Mouse (Mus musculus): ENCODE measurements around the gene Brsk1. TPM values are rescaled to one million over a fixed set of nuclear protein-coding genes. Genes with fewer than 3 reads are reported as not detected.

Brsk1 gene
- polyA plus RNA-seq, 1 experiment from 2014 or later: 0.31 TPM

DNA sequence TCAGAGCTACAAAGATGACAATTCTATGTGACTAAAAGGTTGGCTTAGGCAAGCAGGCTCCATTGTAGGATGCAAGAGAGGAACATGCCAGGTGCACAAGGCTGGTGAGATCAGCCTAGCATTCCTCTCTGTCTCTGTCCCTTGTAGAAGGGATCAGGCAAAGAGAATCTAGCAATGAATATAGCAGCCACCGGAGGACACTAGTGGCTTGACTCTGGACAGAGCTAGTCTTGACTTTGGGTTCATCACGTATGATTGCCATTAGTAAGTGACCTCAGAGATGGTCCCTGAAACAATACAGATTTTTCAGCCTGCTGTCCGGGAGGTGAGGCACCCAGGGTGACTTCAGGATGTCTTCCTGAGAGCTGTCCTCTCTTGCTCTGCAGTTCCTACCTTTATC, 22.2 kb downstream of the Brsk1 start:
- WGBS: 84% methylated on average over 3 of the region's 3 CpGs
- Histone ChIP-seq H3K27ac (ENCODE audit: low read length) (no peak overlapping the region), H3K9me3 (ENCODE audit: low read length) (no peaks in the 10 kb centered on the region), H3K4me2 (replicated peaks; ENCODE audit: low read depth, low read length) (no peak overlapping the region), H3K36me3 (ENCODE audit: insufficient read depth, low read length) (no peaks in the 10 kb centered on the region), H3K4me3 (ENCODE audit: low read depth, low read length) (no peak overlapping the region), H3K27me3 (replicated peaks; ENCODE audit: insufficient read depth, low read length) (no peaks in the 10 kb centered on the region), H3K4me1 (ENCODE audit: insufficient read depth, low read depth, low read length) (no peaks in the 10 kb centered on the region), H3K9ac (replicated peaks; ENCODE audit: low read depth) (no peak overlapping the region)
- peak; percentile 29 for DNase-seq (ENCODE audit: low spot score)
- TF ChIP-seq CTCF (IDR thresholded peaks at IDR 0.05) (peak; percentile 56), EP300 (IDR thresholded peaks at IDR 0.05) (no peak)
- no peak for ATAC-seq

DNA sequence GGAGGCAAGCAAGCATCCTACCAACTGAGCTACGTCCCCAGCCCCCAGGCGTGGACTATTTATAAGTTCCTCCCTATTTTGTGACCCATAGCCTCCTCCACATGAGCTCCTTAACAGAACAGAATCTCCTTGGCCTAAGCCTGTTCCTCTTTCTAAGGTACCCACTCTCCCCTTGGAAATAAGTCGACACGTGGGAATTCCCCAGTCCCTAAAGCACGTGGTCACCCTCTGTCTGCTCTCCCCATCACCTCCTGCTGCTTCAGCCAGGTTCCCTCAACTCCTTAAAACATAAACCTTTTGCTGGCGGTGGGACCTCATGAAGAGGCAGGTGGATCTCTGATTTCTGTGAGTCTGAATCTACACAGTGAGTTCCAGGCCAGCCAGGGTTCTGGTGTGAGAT, 26.6 kb downstream of the Brsk1 start:
- 67% methylated on average over 6 of the region's 6 CpGs for WGBS
- TF ChIP-seq CTCF (IDR thresholded peaks at IDR 0.05): no peak
- TF ChIP-seq EP300 (IDR thresholded peaks at IDR 0.05): no peak
- no peak overlapping the region for H3K4me2 ChIP-seq (replicated peaks; ENCODE audit: low read depth, low read length)
- DNase-seq (ENCODE audit: low spot score): no peak
- ATAC-seq: no peak
- H3K27ac ChIP-seq (ENCODE audit: low read length): no peak overlapping the region
- H3K36me3 ChIP-seq (ENCODE audit: insufficient read depth, low read length): no peaks in the 10 kb centered on the region
- H3K9me3 ChIP-seq (ENCODE audit: low read length): no peaks in the 10 kb centered on the region
- no peaks in the 10 kb centered on the region for H3K27me3 ChIP-seq (replicated peaks; ENCODE audit: insufficient read depth, low read length)
- H3K9ac ChIP-seq (replicated peaks; ENCODE audit: low read depth): no peak overlapping the region
- H3K4me3 ChIP-seq (ENCODE audit: low read depth, low read length): no peak overlapping the region
- H3K4me1 ChIP-seq (ENCODE audit: insufficient read depth, low read depth, low read length): no peaks in the 10 kb centered on the region

DNA sequence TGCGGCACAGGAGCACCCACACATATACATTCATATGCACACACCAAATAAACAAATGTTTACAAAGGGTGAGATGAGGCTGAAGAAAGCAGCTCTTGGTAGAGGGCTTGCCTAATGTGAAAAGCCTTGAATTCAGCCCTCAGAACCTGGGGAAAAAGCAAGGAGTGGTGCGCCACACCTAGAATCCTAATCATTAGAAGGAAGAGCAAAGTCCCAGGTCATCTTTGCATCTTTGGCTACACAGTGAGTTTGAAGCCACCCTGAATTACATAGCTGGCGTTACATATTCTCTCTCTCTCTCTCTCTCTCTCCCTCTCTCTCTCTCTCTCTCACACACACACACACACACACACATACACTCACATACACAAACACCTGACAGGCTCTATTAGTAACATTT, 28.9 kb downstream of the Brsk1 start:
- ATAC-seq (no peak), DNase-seq (ENCODE audit: low spot score) (no peak)
- Histone ChIP-seq H3K4me1 (ENCODE audit: insufficient read depth, low read depth, low read length) (no peaks in the 10 kb centered on the region; the same call in 1 of the 2 replicates), H3K4me3 (ENCODE audit: low read depth, low read length) (no peak overlapping the region), H3K4me2 (replicated peaks; ENCODE audit: low read depth, low read length) (no peak overlapping the region), H3K27ac (ENCODE audit: low read length) (no peak overlapping the region), H3K36me3 (ENCODE audit: insufficient read depth, low read length) (no peaks in the 10 kb centered on the region), H3K9me3 (ENCODE audit: low read length) (no peaks in the 10 kb centered on the region), H3K9ac (replicated peaks; ENCODE audit: low read depth) (no peak overlapping the region), H3K27me3 (replicated peaks; ENCODE audit: insufficient read depth, low read length) (no peaks in the 10 kb centered on the region)
- TF ChIP-seq EP300 (IDR thresholded peaks at IDR 0.05) (no peak), CTCF (IDR thresholded peaks at IDR 0.05) (no peak)
- 86% methylated on average over 3 of the region's 3 CpGs for WGBS

- Histone ChIP-seq H3K4me2 (replicated peaks; ENCODE audit: low read depth, low read length) (peak overlapping the region; percentile 42), H3K27me3 (replicated peaks; ENCODE audit: insufficient read depth, low read length) (no peaks in the 10 kb centered on the region), H3K9ac (replicated peaks; ENCODE audit: low read depth) (0 out of 2 replicates have a peak overlapping the region, but pooled peaks have one; percentile 16), H3K4me1 (ENCODE audit: insufficient read depth, low read depth, low read length) (no peaks in the 10 kb centered on the region; the same call in 1 of the 2 replicates), H3K4me3 (ENCODE audit: low read depth, low read length) (peak overlapping the region; percentile 31; the same call in 1 of the 2 replicates), H3K36me3 (ENCODE audit: insufficient read depth, low read length) (no peaks in the 10 kb centered on the region), H3K27ac (ENCODE audit: low read length) (no peak overlapping the region), H3K9me3 (ENCODE audit: low read length) (no peaks in the 10 kb centered on the region)
- DNase-seq (ENCODE audit: low spot score): no peak
- no peak for TF ChIP-seq CTCF (IDR thresholded peaks at IDR 0.05)
- TF ChIP-seq EP300 (IDR thresholded peaks at IDR 0.05): no peak
- WGBS: 40% methylated on average over 12 of the region's 12 CpGs
- no peak for ATAC-seq
Measured at GRCm38 (mm10) chr7:4723508-4723907, 33.1 kb downstream of the Brsk1 start.

- peak; percentile 56 for DNase-seq (ENCODE audit: low spot score)
- TF ChIP-seq EP300 (IDR thresholded peaks at IDR 0.05) (no peak), CTCF (IDR thresholded peaks at IDR 0.05) (no peak)
- Histone ChIP-seq H3K9me3 (ENCODE audit: low read length) (no peaks in the 10 kb centered on the region), H3K27me3 (replicated peaks; ENCODE audit: insufficient read depth, low read length) (no peaks in the 10 kb centered on the region), H3K27ac (ENCODE audit: low read length) (no peak overlapping the region), H3K36me3 (ENCODE audit: insufficient read depth, low read length) (no peaks in the 10 kb centered on the region), H3K9ac (replicated peaks; ENCODE audit: low read depth) (no peak overlapping the region), H3K4me2 (replicated peaks; ENCODE audit: low read depth, low read length) (no peak overlapping the region), H3K4me3 (ENCODE audit: low read depth, low read length) (no peak overlapping the region), H3K4me1 (ENCODE audit: insufficient read depth, low read depth, low read length) (no peaks in the 10 kb centered on the region; the same call in 1 of the 2 replicates)
- peak; percentile 30; the same call in 1 of the 2 replicates for ATAC-seq
- 8% methylated on average over 3 of the region's 3 CpGs for WGBS
Measured at GRCm38 (mm10) chr7:4724359-4724758, 34.0 kb downstream of the Brsk1 start.

DNA sequence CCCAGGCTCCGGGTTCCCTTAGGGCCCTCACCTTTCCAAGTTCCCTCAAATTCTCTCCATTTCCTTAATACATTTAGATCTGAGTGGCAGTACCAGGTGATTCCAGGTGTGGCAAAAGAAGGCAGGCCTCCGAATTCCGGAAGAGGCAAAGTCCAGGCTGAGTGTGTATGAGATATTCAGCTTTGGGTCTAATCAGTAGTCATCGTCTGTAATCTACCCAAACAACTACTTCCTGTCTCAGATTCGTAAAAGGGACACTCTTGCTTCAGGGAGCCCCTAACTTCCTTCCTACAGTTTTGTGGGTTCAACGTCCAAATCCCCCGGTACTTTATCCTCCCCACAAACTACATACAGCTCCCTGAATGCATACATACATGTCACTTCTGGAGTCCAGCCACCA, 34.8 kb downstream of the Brsk1 start, which contains the start of gene Tmem150b:
Tmem150b (minus strand) TSS at position 81 of the 400 bp plus-strand sequence.
- Histone ChIP-seq H3K4me3 (ENCODE audit: low read depth, low read length) (no peak within 1 kb of the TSS), H3K9ac (replicated peaks; ENCODE audit: low read depth) (no peak within 1 kb of the TSS), H3K36me3 (ENCODE audit: insufficient read depth, low read length) (no peaks in the 10 kb centered on the region), H3K4me2 (replicated peaks; ENCODE audit: low read depth, low read length) (peak within 1 kb of the TSS; percentile 42; the same call in 1 of the 2 replicates), H3K4me1 (ENCODE audit: insufficient read depth, low read depth, low read length) (no peaks in the 10 kb centered on the region; the same call in 1 of the 2 replicates), H3K27ac (ENCODE audit: low read length) (no peak within 1 kb of the TSS), H3K9me3 (ENCODE audit: low read length) (no peaks in the 10 kb centered on the region), H3K27me3 (replicated peaks; ENCODE audit: insufficient read depth, low read length) (no peaks in the 10 kb centered on the region)
- ATAC-seq (no peak), DNase-seq (ENCODE audit: low spot score) (no peak)
- no peak for TF ChIP-seq EP300 (IDR thresholded peaks at IDR 0.05)
- no peak for TF ChIP-seq CTCF (IDR thresholded peaks at IDR 0.05)
- 54% methylated on average over 7 of the region's 7 CpGs for WGBS

GRCm38 (mm10) chr7:4731090-4731489, 40.7 kb downstream of the Brsk1 start:
- no peaks in the 10 kb centered on the region for H3K9me3 ChIP-seq (ENCODE audit: low read length)
- H3K4me2 ChIP-seq (replicated peaks; ENCODE audit: low read depth, low read length): no peak overlapping the region
- ATAC-seq (no peak), DNase-seq (ENCODE audit: low spot score) (no peak)
- no peaks in the 10 kb centered on the region for H3K36me3 ChIP-seq (ENCODE audit: insufficient read depth, low read length)
- TF ChIP-seq CTCF (IDR thresholded peaks at IDR 0.05) (no peak), EP300 (IDR thresholded peaks at IDR 0.05) (no peak)
- WGBS: 69% methylated on average over 5 of the region's 5 CpGs
- H3K4me1 ChIP-seq (ENCODE audit: insufficient read depth, low read depth, low read length): no peaks in the 10 kb centered on the region
- no peak overlapping the region for H3K9ac ChIP-seq (replicated peaks; ENCODE audit: low read depth)
- no peak overlapping the region for H3K4me3 ChIP-seq (ENCODE audit: low read depth, low read length)
- H3K27me3 ChIP-seq (replicated peaks; ENCODE audit: insufficient read depth, low read length): no peaks in the 10 kb centered on the region
- H3K27ac ChIP-seq (ENCODE audit: low read length): no peak overlapping the region

Data from lung, postnatal 0 days (tissue).